Mouse (Mus musculus) ES-E14 (cell line): Measurements from ENCODE around the gene Pkn3. TPM values are rescaled to one million over a fixed set of nuclear protein-coding genes. Genes with fewer than 3 reads are reported as not detected.

Source experiments
- DNase-seq: peaks from one replicate; pipeline ENCODE4 v3.0.0-alpha.2; 2013; ENCODE audit warnings: low read depth, low spot score
- H3K27ac ChIP-seq: 2 replicates; pipeline ENCODE4 v1.5.1; 2012; ENCODE audit warnings: low read depth, mild to moderate bottlenecking, low read length, moderate library complexity, mixed read lengths; ENCODE audit not compliant: poor library complexity, insufficient read depth, severe bottlenecking
- H3K36me3 ChIP-seq: 2 replicates; pipeline ENCODE4 v1.6.1; 2012; ENCODE audit warnings: mild to moderate bottlenecking, low read length, moderate library complexity, mixed read lengths; ENCODE audit not compliant: control insufficient read depth, poor library complexity, insufficient read depth, severe bottlenecking
- H3K4me1 ChIP-seq, 2 experiments: fragments of 150-350 bp in 1 of 2; sonication (generic) in 1 of 2; 2 replicates each; pipeline ENCODE4 v1.6.1; 2012; ENCODE audit warnings: low read length in 2 of 2, mild to moderate bottlenecking in 1 of 2, mixed read lengths in 1 of 2; ENCODE audit not compliant: control insufficient read depth in 2 of 2, insufficient read depth in 2 of 2, poor library complexity in 1 of 2
- H3K4me3 ChIP-seq, 2 experiments: fragments of 150-350 bp in 1 of 2; sonication (generic) in 1 of 2; 2 replicates each; pipeline ENCODE4 v1.5.1; 2012; ENCODE audit warnings: low read length in 2 of 2, low read depth in 1 of 2, mild to moderate bottlenecking in 1 of 2, mixed read lengths in 1 of 2; ENCODE audit not compliant: insufficient read depth in 1 of 2, poor library complexity in 1 of 2, severe bottlenecking in 1 of 2
- H3K9ac ChIP-seq: 2 replicates; pipeline ENCODE4 v1.6.1; 2012; ENCODE audit warnings: low read depth, mild to moderate bottlenecking, low read length, mixed read lengths; ENCODE audit not compliant: poor library complexity, insufficient read depth, severe bottlenecking
- H3K9me3 ChIP-seq: fragments of 150-350 bp; sonication (generic); 2 replicates; pipeline ENCODE4 v1.6.1; 2012; ENCODE audit warnings: low read depth, mild to moderate bottlenecking, low read length; ENCODE audit not compliant: control insufficient read depth, insufficient read depth
- CHD2 ChIP-seq: IDR thresholded peaks from 2 replicates; pipeline ENCODE4 v1.6.1; 2014; ENCODE audit warnings: mild to moderate bottlenecking, low read depth, low read length, inconsistent platforms
- HCFC1 ChIP-seq: IDR thresholded peaks from 2 replicates; pipeline ENCODE4 v1.6.1; 2012; ENCODE audit warnings: low read length, inconsistent platforms, borderline replicate concordance; ENCODE audit not compliant: insufficient read depth
- MAFK ChIP-seq: IDR thresholded peaks from 2 replicates; pipeline ENCODE4 v1.6.1; 2014; ENCODE audit warnings: mild to moderate bottlenecking, low read depth, low read length, inconsistent platforms; ENCODE audit not compliant: insufficient read depth
- ZC3H11A ChIP-seq: IDR thresholded peaks from 2 replicates; pipeline ENCODE4 v1.6.1; 2012; ENCODE audit warnings: low read depth, mild to moderate bottlenecking, inconsistent platforms, low read length, borderline replicate concordance
- ZNF384 ChIP-seq: IDR thresholded peaks from 2 replicates; pipeline ENCODE4 v1.6.1; 2012; ENCODE audit warnings: low read depth, low read length, inconsistent platforms
- in situ Hi-C, 2 experiments: fragments of 600-800 bp; cut with MboI; formaldehyde crosslinking; loops; one replicate each; pipeline ENCODE4 v1.15.1; 2025; ENCODE audit warnings: low sequenced_read_pairs in 2 of 2, inconsistent platforms in 1 of 2; ENCODE audit not compliant: unreplicated experiment in 2 of 2
- total RNA-seq: library from RNA; depleted of rRNA; stranded (reverse); fragments of 300-350 nt; gene quantifications from 2 replicates; pipeline ENCODE4 v1.2.3, GENCODE M21; 2012

The Pkn3 gene
- total RNA-seq, 1 experiment, result 19.1 TPM

GRCm38 (mm10) chr2:30073285-30073684 is 4.2 kb upstream of the Pkn3 start:
- H3K36me3 ChIP-seq, result peaks cover 26% of the 10 kb centered on the region
- 0 out of 4 replicates have a peak, but pooled peaks cover 0 to under 1% of the 10 kb centered on the region in 2 experiments for H3K4me1 ChIP-seq
- no peak for TF ChIP-seq MAFK
- no peak for TF ChIP-seq CHD2
- no peak for TF ChIP-seq ZNF384
- no peak for TF ChIP-seq ZC3H11A
- TF ChIP-seq HCFC1, result no peak

DNA sequence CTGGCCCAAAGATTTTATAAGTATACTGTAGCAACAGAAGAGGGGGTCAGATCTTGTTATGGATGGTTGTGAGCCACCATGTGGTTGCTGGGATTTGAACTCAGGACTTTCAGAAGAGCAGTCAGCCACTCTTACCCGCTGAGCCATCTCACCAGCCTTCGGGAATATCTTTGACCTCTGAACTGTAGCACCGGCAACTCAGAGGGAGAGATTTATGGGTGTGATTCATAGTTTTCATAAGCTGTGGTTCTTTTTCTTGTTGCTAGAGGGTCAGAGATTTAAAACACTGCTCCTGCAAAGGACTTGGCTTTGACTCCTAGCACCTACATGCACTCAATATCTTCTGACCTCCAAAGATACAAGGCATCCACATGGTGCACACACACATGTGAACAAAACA is 1.9 kb upstream of the Pkn3 start:
- H3K4me3 ChIP-seq, result no peak overlapping the region
- no peaks in the 10 kb centered on the region for H3K9me3 ChIP-seq
- peaks cover 0 to 10% of the 10 kb centered on the region in 2 experiments; a peak in 2 of 4 replicates for H3K4me1 ChIP-seq
- DNase-seq, result no peak
- in situ Hi-C loops, result no loop called here
- no peak overlapping the region for H3K9ac ChIP-seq
- H3K27ac ChIP-seq, result no peak overlapping the region
- peaks cover 10% of the 10 kb centered on the region for H3K36me3 ChIP-seq
- no peak for TF ChIP-seq CHD2
- no peak for TF ChIP-seq HCFC1
- TF ChIP-seq ZNF384, result no peak
- TF ChIP-seq ZC3H11A, result no peak
- no peak for TF ChIP-seq MAFK

More at GRCm38 (mm10) chr2:30073285-30073684, 4.2 kb upstream of the Pkn3 start:
- H3K27ac ChIP-seq, result no peak overlapping the region; the same call in 1 of the 2 replicates
- in situ Hi-C loops, result no loop called here
- no peak overlapping the region for H3K9ac ChIP-seq
- DNase-seq, result no peak
- no peaks in the 10 kb centered on the region for H3K9me3 ChIP-seq
- no peak overlapping the region for H3K4me3 ChIP-seq

- in situ Hi-C loops, result no loop called here
- TF ChIP-seq ZC3H11A (no peak), HCFC1 (no peak), MAFK (peak; percentile 58; the same call in 1 of the 2 replicates), ZNF384 (peak; percentile 62), CHD2 (no peak)
- no peak overlapping the region for H3K27ac ChIP-seq
- no peak overlapping the region for H3K4me3 ChIP-seq
- no peak for DNase-seq
- H3K9ac ChIP-seq, result no peak overlapping the region
- peaks cover 0 to 10% of the 10 kb centered on the region in 2 experiments; a peak in 2 of 4 replicates for H3K4me1 ChIP-seq
- H3K9me3 ChIP-seq, result no peaks in the 10 kb centered on the region
- peaks cover 8% of the 10 kb centered on the region for H3K36me3 ChIP-seq
Measured at GRCm38 (mm10) chr2:30076439-30076838, 1.0 kb upstream of the Pkn3 start.

- Histone ChIP-seq H3K9me3 (no peaks in the 10 kb centered on the region), H3K9ac (no peak overlapping the region), H3K4me1 (peaks cover 0 to 10% of the 10 kb centered on the region in 2 experiments; a peak in 2 of 4 replicates), H3K36me3 (peaks cover 6% of the 10 kb centered on the region), H3K27ac (peak overlapping the region; percentile 43; the same call in 1 of the 2 replicates), H3K4me3 (no peak overlapping the region)
- in situ Hi-C loops, result no loop called here
- no peak for TF ChIP-seq HCFC1
- TF ChIP-seq MAFK, result no peak
- TF ChIP-seq CHD2, result no peak
- TF ChIP-seq ZNF384, result no peak; the same call in 1 of the 2 replicates
- TF ChIP-seq ZC3H11A, result no peak
- no peak for DNase-seq
Measured at GRCm38 (mm10) chr2:30076959-30077358, 525 bp upstream of the Pkn3 start.

GRCm38 (mm10) chr2:30078349-30078712 is 847 bp downstream of the Pkn3 start:
- Histone ChIP-seq H3K9me3 (no peaks in the 10 kb centered on the region), H3K4me3 (peak overlapping the region; percentile 70 to 78), H3K36me3 (peaks cover 2% of the 10 kb centered on the region; the same call in 1 of the 2 replicates), H3K9ac (peak overlapping the region; percentile 32), H3K4me1 (peaks cover 0 to 10% of the 10 kb centered on the region in 2 experiments; a peak in 2 of 4 replicates), H3K27ac (no peak overlapping the region; the same call in 1 of the 2 replicates)
- in situ Hi-C loops, result no loop called here
- TF ChIP-seq HCFC1, result no peak
- TF ChIP-seq ZC3H11A, result no peak
- TF ChIP-seq ZNF384, result no peak
- TF ChIP-seq MAFK, result no peak
- DNase-seq, result no peak
